Mouse (Mus musculus) liver, adult (tissue): ENCODE measurements around the gene Nek3.

Experiments
- GATA4 ChIP-seq: IDR thresholded peaks from 2 replicates; pipeline ENCODE4 v1.6.1; 2014; ENCODE audit warnings: mild to moderate bottlenecking, low read length; ENCODE audit not compliant: insufficient replicate concordance

Gene Nek3

GRCm38 (mm10) chr8:22166080-22166603, at the start of gene Nek3:
Nek3 (minus strand) TSS chr8:22166435.
- no peak for TF ChIP-seq GATA4

GRCm38 (mm10) chr8:22214826-22215225, 48.6 kb upstream of the Nek3 start:
- TF ChIP-seq GATA4: no peak

GRCm38 (mm10) chr8:22209012-22209411, 42.8 kb upstream of the Nek3 start:
- peak; percentile 75; the same call in 1 of the 2 replicates for TF ChIP-seq GATA4

GRCm38 (mm10) chr8:22207535-22207934, 41.3 kb upstream of the Nek3 start:
- TF ChIP-seq GATA4: no peak

GRCm38 (mm10) chr8:22199481-22199880, 33.2 kb upstream of the Nek3 start:
- TF ChIP-seq GATA4: no peak

- TF ChIP-seq GATA4: no peak
Measured at GRCm38 (mm10) chr8:22197914-22198313, 31.7 kb upstream of the Nek3 start.

GRCm38 (mm10) chr8:22193432-22194010, 27.3 kb upstream of the Nek3 start:
- no peak for TF ChIP-seq GATA4

- TF ChIP-seq GATA4: peak; percentile 24; the same call in 1 of the 2 replicates
Measured at GRCm38 (mm10) chr8:22192660-22193431, 26.6 kb upstream of the Nek3 start, which contains the start of gene Vps36. Vps36 (plus strand) TSS chr8:22192809.

- no peak; the same call in 1 of the 2 replicates for TF ChIP-seq GATA4
Measured at GRCm38 (mm10) chr8:22185431-22186397, 19.5 kb upstream of the Nek3 start, which contains the start of gene Ckap2. Ckap2 (minus strand) TSS chr8:22185819.

GRCm38 (mm10) chr8:22184884-22185283, 18.6 kb upstream of the Nek3 start:
- no peak for TF ChIP-seq GATA4

GRCm38 (mm10) chr8:22175966-22176365, 9.7 kb upstream of the Nek3 start:
- TF ChIP-seq GATA4: no peak

- no peak for TF ChIP-seq GATA4
Measured at GRCm38 (mm10) chr8:22169167-22169566, 2.9 kb upstream of the Nek3 start.

GRCm38 (mm10) chr8:22165251-22166079, 770 bp downstream of the Nek3 start:
- TF ChIP-seq GATA4: no peak

- TF ChIP-seq GATA4: no peak
Measured at GRCm38 (mm10) chr8:22164431-22164830, 1.8 kb downstream of the Nek3 start.
